Mouse (Mus musculus) cortical plate, adult 2 months (tissue): ENCODE results near the gene Map3k14.

ENCODE experiments used
- CTCF ChIP-seq: fragments of 200-500 bp; IDR thresholded peaks from 2 replicates; pipeline ENCODE4 v1.5.1; 2011; ENCODE audit warnings: mild to moderate bottlenecking, control low read depth, low read length; ENCODE audit not compliant: insufficient read depth; ENCODE audit errors: extremely low read depth
- POLR2A ChIP-seq: fragments of 200-500 bp; IDR thresholded peaks from 2 replicates; pipeline ENCODE4 v1.6.1; 2011; ENCODE audit warnings: mild to moderate bottlenecking, low read length, control low read depth; ENCODE audit not compliant: insufficient read depth; ENCODE audit errors: extremely low read depth

GRCm38 (mm10) chr11:103268350-103268749 is 1.1 kb upstream of the Map3k14 start:
- TF ChIP-seq CTCF, result no peak
- TF ChIP-seq POLR2A, result no peak
